Mouse (Mus musculus) lung, adult 2 months (tissue): ENCODE measurements around the gene Gp6.

Source experiments
- CTCF ChIP-seq: fragments of 200-500 bp; IDR thresholded peaks from 2 replicates; pipeline ENCODE4 v1.5.1; 2011; ENCODE audit warnings: mild to moderate bottlenecking, low read length, control low read depth; ENCODE audit not compliant: insufficient read depth
- POLR2A ChIP-seq: fragments of 200-500 bp; IDR thresholded peaks from 2 replicates; pipeline ENCODE4 v1.6.1; 2011; ENCODE audit warnings: low read depth, mild to moderate bottlenecking, control low read depth, low read length, borderline replicate concordance; ENCODE audit errors: extremely low read depth

GRCm38 (mm10) chr7:4397730-4398129, at the start of gene Gp6:
- TF ChIP-seq CTCF: no peak
- no peak for TF ChIP-seq POLR2A
